Mouse (Mus musculus) limb, embryonic 10.5 days (tissue): ENCODE data around the gene Frs2. TPM values are rescaled to one million over a fixed set of nuclear protein-coding genes. Genes with fewer than 3 reads are reported as not detected.
"Not testable (repeated sequence)": the region's sequence is repeated elsewhere in the genome, so short reads cannot be mapped to it uniquely, and the experiment has no call there.

Experiments
- DNase-seq: peaks from one replicate; pipeline ENCODE4 v3.0.0-alpha.2; 2017; ENCODE audit warnings: low spot score
- H3K27ac ChIP-seq: fragments of 300-500 bp; sonication (generic); 2 replicates; pipeline ENCODE4 v1.5.1; 2016; ENCODE audit warnings: mild to moderate bottlenecking
- H3K27me3 ChIP-seq: fragments of 300-500 bp; sonication (generic); 2 replicates; pipeline ENCODE4 v1.6.1; 2016; ENCODE audit warnings: low read depth, mild to moderate bottlenecking; ENCODE audit not compliant: poor library complexity, severe bottlenecking
- H3K36me3 ChIP-seq: fragments of 300-500 bp; sonication (generic); 2 replicates; pipeline ENCODE4 v1.6.1; 2016; ENCODE audit warnings: mild to moderate bottlenecking, moderate library complexity
- H3K4me1 ChIP-seq: fragments of 300-500 bp; sonication (generic); 2 replicates; pipeline ENCODE4 v1.6.1; 2016
- H3K4me3 ChIP-seq: fragments of 300-500 bp; sonication (generic); 2 replicates; pipeline ENCODE4 v1.5.1; 2016; ENCODE audit warnings: mild to moderate bottlenecking, moderate library complexity
- H3K9me3 ChIP-seq: fragments of 300-500 bp; sonication (generic); replicated peaks from 2 replicates; pipeline ENCODE4 v1.6.1; 2016; ENCODE audit warnings: mild to moderate bottlenecking
- WGBS: fragments of 180-500 bp; shearing (Covaris S2); methylation state at CpG from one replicate; pipeline ENCODE4 v1.1.7; 2016; 5-methylcytosine and 5-hydroxymethylcytosine counted together
- polyA plus RNA-seq: library from polyadenylated mRNA; unstranded; fragments of >200 nt; fragmentation: Nextera tagmentation; extraction: Ambion mirVana; gene quantifications from 2 replicates; pipeline ENCODE4 v1.2.1, GENCODE M21; 2016

The Frs2 gene
- polyA plus RNA-seq, 1 experiment from 2014 or later, result 20.0 TPM

DNA sequence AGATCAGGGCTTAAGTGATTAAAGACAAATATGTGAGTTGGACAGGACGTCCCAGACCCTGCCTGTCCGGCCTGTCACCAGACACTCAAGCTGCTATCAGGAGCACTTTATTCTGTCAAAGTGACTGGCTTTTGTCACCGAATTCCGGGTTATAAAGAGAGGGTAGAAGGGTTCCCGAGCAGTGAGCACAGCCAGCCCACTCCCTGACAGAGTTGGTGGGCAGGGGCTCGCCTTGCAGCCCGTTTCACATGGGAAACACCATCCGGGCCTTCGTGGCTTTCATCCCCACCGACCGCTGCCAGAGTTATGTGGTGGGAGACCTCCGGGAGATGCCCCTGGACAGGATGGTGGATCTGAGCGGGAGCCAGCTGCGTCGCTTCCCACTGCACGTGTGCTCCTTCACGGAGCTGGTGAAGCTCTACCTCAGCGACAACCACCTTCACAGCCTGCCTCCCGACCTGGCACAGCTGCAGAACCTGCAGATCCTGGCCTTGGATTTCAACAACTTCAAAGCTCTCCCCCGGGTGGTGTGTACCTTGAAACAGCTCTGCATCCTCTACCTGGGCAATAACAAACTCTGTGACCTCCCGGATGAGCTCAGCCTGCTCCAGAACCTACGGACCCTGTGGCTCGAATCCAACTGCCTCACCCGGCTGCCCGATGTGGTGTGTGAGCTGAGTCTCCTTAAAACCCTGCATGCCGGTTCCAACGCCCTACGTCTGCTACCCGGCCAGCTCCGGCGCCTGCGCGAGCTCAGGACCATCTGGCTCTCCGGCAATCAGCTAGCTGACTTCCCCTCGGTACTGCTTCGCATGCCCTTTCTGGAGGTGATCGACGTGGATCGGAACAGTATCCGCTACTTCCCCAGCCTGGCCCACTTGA, 102.9 kb downstream of the Frs2 start, which contains the start of gene Lrrc10:
Gene Lrrc10 (plus strand): TSS at position 167 of the 882 bp plus-strand sequence.
- 39% methylated on average over 40 of the region's 40 CpGs for WGBS
- Histone ChIP-seq H3K4me1 (peaks cover 46% of the 10 kb centered on the region), H3K36me3 (peaks cover 23% of the 10 kb centered on the region), H3K27ac (peak within 1 kb of the TSS; percentile 56), H3K27me3 (peaks cover 17% of the 10 kb centered on the region; the same call in 1 of the 2 replicates), H3K4me3 (peak within 1 kb of the TSS; percentile 36), H3K9me3 (no peaks in the 10 kb centered on the region)
- DNase-seq, result peak; percentile 60

- 57% methylated on average over 16 of the region's 16 CpGs for WGBS
- Histone ChIP-seq H3K4me1 (peaks cover 37% of the 10 kb centered on the region), H3K4me3 (peak overlapping the region; percentile 27)
These were observed 104.7 kb downstream of the Frs2 start for GRCm38 (mm10) chr10:117043497-117044166.

GRCm38 (mm10) chr10:117042295-117042694, 106.0 kb downstream of the Frs2 start:
- Histone ChIP-seq H3K9me3 (no peaks in the 10 kb centered on the region), H3K27me3 (peaks cover 17% of the 10 kb centered on the region; the same call in 1 of the 2 replicates), H3K27ac (no peak overlapping the region), H3K4me1 (peaks cover 34% of the 10 kb centered on the region), H3K4me3 (no peak overlapping the region), H3K36me3 (no peaks in the 10 kb centered on the region)
- 88% methylated on average over 14 of the region's 14 CpGs for WGBS
- DNase-seq, result no peak

More at GRCm38 (mm10) chr10:117043497-117044166, 104.7 kb downstream of the Frs2 start:
- peaks cover 17% of the 10 kb centered on the region; the same call in 1 of the 2 replicates for H3K27me3 ChIP-seq
- H3K27ac ChIP-seq, DNase-seq, H3K36me3 ChIP-seq, H3K9me3 ChIP-seq: not testable (repeated sequence)

GRCm38 (mm10) chr10:117040355-117040754, 108.0 kb downstream of the Frs2 start:
- Histone ChIP-seq H3K27ac (no peak overlapping the region), H3K4me1 (peaks cover 20% of the 10 kb centered on the region), H3K4me3 (no peak overlapping the region), H3K36me3 (no peaks in the 10 kb centered on the region), H3K27me3 (peaks cover 8% of the 10 kb centered on the region; the same call in 1 of the 2 replicates), H3K9me3 (no peaks in the 10 kb centered on the region)
- DNase-seq, result no peak
- WGBS, result 77% methylated on average over 6 of the region's 6 CpGs

DNA sequence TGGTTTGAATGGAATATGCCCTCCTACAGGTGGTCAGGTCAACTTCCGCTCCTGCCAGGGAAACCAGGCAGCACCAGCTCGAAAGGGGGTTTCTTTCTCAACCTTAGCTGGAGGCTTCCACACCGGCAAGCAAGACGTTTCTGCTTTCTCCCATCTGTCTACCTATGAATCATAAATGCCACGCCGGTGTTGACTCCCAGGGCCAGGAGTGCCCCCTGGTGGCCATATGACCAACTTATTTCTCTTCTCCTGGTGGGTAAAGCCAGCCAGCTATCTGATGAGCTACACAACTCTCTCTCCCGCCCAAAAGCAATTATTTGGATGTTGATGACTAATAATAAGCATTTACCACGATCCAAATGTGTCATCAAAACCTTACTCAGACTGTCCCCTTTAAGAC, 114.5 kb downstream of the Frs2 start:
- peak; percentile 86 for DNase-seq
- H3K4me3 ChIP-seq, result no peak overlapping the region

DNA sequence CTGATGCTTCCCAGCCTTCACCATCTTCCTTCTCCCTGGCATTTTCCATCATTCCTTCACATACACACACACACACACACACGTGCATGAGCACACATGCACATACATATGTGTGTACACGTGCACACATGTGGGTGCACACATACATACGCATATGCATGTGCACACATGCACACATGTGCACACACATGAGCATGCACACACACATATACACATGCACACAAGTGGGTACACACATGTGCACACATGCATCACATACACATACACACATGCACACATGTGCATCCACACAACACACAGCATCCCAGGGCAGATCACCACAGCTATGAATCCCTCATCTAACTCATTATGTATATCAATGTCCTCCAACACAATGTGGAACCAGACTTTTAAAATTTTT, 117.2 kb downstream of the Frs2 start:
- WGBS, result 97% methylated on average over 3 of the region's 3 CpGs
- Histone ChIP-seq H3K4me1 (peaks cover 15% of the 10 kb centered on the region), H3K27me3 (peaks cover 8% of the 10 kb centered on the region; the same call in 1 of the 2 replicates), H3K27ac (no peak overlapping the region), H3K9me3 (no peaks in the 10 kb centered on the region), H3K4me3 (no peak overlapping the region), H3K36me3 (no peaks in the 10 kb centered on the region)
- no peak for DNase-seq

More for the DNA sequence above, 114.5 kb downstream of the Frs2 start:
- 26% methylated on average over 8 of the region's 8 CpGs for WGBS
- Histone ChIP-seq H3K27me3 (no peaks in the 10 kb centered on the region), H3K4me1 (peaks cover 6% of the 10 kb centered on the region), H3K9me3 (no peaks in the 10 kb centered on the region), H3K27ac (no peak overlapping the region), H3K36me3 (no peaks in the 10 kb centered on the region)

DNA sequence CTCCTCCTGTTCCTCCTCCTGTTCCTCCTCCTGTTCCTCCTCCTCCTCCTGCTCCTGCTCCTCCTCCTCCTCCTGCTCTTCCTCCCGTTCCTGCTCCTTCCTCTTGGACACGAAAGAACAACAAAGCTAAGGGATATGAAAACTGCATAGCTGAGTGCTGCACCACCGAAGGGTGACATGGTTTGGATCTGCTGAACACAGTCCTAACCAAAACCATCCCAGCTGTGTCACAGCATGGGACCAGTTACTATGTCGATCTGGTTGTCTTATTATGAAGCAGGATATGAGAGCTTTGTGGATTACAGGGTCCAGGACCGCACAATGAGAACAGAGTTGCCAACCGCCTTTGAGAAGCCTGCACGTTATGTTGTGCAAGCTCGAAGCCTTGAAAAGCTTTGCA, 122.2 kb downstream of the Frs2 start:
- no peaks in the 10 kb centered on the region for H3K36me3 ChIP-seq
- H3K27ac ChIP-seq, result no peak overlapping the region
- DNase-seq, result no peak
- WGBS, result 87% methylated on average over 8 of the region's 8 CpGs
- H3K9me3 ChIP-seq, result no peaks in the 10 kb centered on the region
- peaks cover 37% of the 10 kb centered on the region for H3K4me1 ChIP-seq
- peaks cover 48% of the 10 kb centered on the region for H3K27me3 ChIP-seq
- H3K4me3 ChIP-seq, result no peak overlapping the region

DNA sequence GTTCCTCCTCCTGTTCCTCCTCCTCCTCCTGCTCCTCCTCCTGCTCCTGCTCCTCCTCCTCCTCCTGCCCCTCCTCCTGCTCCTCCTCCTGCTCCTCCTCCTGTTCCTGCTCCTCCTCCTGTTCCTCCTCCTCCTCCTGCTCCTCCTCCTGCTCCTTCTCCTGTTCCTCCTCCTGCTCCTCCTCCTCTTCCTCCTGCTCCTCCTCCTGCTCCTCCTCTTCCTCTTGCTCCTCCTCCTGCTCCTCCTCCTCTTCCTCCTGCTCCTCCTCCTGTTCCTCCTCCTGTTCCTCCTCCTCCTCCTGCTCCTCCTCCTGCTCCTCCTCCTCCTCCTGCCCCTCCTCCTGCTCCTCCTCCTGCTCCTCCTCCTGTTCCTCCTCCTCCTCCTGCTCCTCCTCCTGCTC, 122.6 kb downstream of the Frs2 start:
- H3K36me3 ChIP-seq, H3K27ac ChIP-seq, H3K9me3 ChIP-seq, H3K4me3 ChIP-seq, DNase-seq: not testable (repeated sequence)
- Histone ChIP-seq H3K4me1 (peaks cover 41% of the 10 kb centered on the region), H3K27me3 (peaks cover 48% of the 10 kb centered on the region)

DNA sequence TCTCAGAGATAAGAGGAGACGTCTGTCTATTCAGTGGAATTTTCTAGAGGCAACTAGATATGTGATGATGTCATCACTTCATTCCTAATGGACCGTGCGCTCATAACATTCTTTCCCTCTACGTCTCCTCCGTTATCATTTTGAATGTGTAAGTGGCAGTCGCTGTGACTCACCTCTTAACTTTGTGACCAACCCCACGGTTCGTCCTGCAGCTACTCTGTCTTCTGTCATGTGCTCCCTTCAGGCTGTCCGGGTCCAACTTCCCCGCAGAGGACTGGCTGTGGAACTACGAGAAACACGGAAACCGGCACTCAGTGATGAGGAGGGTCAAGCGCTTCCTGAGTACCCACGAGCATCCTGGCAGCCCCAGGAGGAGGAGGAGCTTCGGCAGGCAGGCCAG, 124.6 kb downstream of the Frs2 start:
- Histone ChIP-seq H3K27me3 (peaks cover 48% of the 10 kb centered on the region), H3K4me1 (peaks cover 53% of the 10 kb centered on the region), H3K9me3 (no peaks in the 10 kb centered on the region), H3K27ac (peak overlapping the region; percentile 53), H3K36me3 (no peaks in the 10 kb centered on the region), H3K4me3 (0 out of 2 replicates have a peak overlapping the region, but pooled peaks have one; percentile 20)
- 64% methylated on average over 16 of the region's 16 CpGs for WGBS
- DNase-seq, result peak; percentile 30

GRCm38 (mm10) chr10:117021020-117021754, 127.1 kb downstream of the Frs2 start:
- peaks cover 53% of the 10 kb centered on the region for H3K4me1 ChIP-seq
- H3K27ac ChIP-seq, result peak overlapping the region; percentile 50; the same call in 1 of the 2 replicates
- H3K4me3 ChIP-seq, result peak overlapping the region; percentile 33
- no peaks in the 10 kb centered on the region for H3K9me3 ChIP-seq
- peak; percentile 82 for DNase-seq
- H3K27me3 ChIP-seq, result peaks cover 40% of the 10 kb centered on the region
- no peaks in the 10 kb centered on the region for H3K36me3 ChIP-seq
- 14% methylated on average over 21 of the region's 21 CpGs for WGBS
